Mouse (Mus musculus) telencephalon, adult 2 months (tissue): ENCODE data around the gene Gm20388.

Experiments
- DNase-seq: peaks from one replicate; pipeline ENCODE4 v3.0.0-alpha.2; 2011; ENCODE audit warnings: low read depth, low spot score

The Gm20388 gene

GRCm38 (mm10) chr8:124192976-124193375 lies 4282.3 kb downstream of the Gm20388 start:
- DNase-seq, result no peak

DNA sequence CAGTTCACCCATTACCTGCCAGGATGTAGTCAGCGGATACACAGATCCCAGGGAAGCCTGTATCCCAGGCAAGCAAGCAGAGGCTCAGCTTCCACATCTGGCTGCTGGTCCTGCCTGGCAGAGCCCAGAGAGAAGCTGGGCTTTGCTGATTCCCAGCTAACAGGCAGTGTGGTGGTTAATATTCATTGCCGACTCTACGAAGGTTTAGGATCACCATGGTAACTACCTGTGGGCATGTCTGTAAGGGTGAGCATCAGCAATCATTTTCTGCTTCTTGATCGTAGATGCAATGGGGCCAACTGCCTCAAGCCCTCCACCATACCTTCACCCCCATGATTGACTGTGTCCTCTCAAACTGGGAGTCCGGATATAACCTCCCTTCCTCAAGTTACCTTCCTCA lies 4283.4 kb downstream of the Gm20388 start:
- DNase-seq, result no peak

GRCm38 (mm10) chr8:124196195-124196594 lies 4285.6 kb downstream of the Gm20388 start:
- no peak for DNase-seq

DNA sequence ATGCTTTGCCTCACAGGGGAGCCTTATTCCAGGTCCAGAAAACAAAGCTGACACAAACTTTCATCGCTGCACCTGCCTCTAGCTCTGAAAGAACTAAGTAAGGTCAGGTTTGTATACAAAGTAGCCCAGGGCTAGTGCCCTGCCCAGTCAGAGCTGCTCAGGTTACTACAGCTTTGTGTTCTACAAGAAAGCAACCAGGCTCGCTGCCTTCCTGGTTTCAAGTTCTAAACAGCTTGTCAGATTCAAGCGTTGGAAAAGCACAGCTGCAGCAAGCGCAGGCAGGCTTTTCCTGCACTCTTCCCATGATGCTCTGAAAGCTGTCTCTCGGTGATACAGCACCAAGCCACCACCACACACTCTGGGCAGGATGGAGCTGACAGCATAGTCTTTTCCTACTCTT lies 4286.2 kb downstream of the Gm20388 start:
- DNase-seq, result no peak

GRCm38 (mm10) chr8:124198230-124198629 lies 4287.6 kb downstream of the Gm20388 start:
- DNase-seq, result no peak

DNA sequence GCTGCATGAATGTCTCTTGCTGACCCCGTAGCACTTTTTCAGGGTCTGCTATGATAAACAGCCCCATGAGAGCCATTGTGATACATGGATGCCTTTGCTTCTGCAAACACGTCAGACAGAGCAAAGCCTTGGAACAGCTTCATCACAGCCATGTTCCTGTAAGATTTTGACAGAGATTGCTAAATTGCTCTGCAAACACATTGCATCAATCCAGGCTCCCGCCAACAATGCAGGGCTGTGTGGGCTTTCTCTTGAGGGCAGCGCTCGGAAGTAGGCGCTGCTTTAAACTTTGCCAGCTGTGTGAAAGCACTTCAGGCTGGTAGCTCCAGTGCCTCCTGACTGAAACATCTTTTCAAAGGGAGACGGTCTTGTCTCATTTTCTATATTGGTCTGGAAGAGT lies 4289.8 kb downstream of the Gm20388 start:
- DNase-seq, result no peak

GRCm38 (mm10) chr8:124201706-124202105 lies 4291.1 kb downstream of the Gm20388 start:
- DNase-seq, result no peak

DNA sequence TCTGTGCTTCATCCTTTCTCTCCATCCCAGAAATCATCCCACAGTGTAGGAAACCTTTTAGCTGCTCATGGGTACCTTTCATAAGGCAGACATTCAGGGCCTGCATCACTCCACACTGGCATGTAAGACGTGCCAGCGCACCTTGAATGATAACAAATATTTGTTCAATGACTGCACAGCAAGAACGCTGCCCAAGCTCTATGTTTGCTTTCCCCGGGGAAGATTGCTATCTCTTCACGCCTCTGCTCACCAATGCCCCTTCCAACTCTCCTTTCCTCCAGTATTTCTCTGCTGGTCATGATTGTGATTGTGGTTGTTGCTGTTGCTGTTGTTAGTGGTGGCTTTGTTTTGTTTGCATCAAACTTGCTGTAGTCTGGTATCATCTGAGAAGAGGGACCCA lies 4292.3 kb downstream of the Gm20388 start:
- DNase-seq, result no peak

- no peak for DNase-seq
These were observed 4293.5 kb downstream of the Gm20388 start for GRCm38 (mm10) chr8:124204001-124204601.

- DNase-seq, result no peak
These were observed 4301.5 kb downstream of the Gm20388 start for GRCm38 (mm10) chr8:124212148-124212547.

GRCm38 (mm10) chr8:124216951-124217350 lies 4306.3 kb downstream of the Gm20388 start:
- DNase-seq, result no peak

- no peak for DNase-seq
These were observed 4319.2 kb downstream of the Gm20388 start for GRCm38 (mm10) chr8:124229883-124230282.

DNA sequence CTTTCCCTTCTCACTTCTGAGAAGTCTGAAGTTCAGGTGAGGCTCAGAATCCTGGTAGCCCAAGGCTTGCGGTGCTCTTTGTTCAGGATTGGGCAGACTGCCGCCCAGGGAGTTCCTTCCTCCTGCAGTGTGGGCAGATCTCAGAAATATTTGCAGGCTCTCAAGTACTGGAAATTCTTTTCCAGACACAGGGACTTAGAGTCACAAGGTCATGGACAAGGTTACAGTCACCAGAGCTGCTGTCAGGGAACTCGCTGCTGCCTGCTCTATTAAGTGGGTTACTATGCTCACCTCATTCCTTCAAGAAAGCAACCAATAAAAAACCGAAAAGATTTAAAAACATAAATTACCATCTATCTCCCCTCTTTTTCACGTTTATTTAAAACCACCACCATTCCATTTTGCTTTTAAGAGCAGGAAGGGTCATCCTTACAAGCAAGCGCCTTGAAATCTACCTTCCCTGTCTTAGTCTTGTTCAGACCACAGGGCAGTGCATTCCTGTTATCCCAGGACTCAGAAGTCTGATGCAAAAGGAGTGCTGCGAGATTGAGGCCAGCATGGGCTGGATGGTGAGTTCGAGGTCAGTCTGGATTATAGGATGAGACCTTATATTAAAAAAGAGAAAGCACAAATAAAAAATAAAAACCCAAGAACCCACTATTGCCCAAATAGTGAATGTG lies 4320.0 kb downstream of the Gm20388 start:
- no peak for DNase-seq

DNA sequence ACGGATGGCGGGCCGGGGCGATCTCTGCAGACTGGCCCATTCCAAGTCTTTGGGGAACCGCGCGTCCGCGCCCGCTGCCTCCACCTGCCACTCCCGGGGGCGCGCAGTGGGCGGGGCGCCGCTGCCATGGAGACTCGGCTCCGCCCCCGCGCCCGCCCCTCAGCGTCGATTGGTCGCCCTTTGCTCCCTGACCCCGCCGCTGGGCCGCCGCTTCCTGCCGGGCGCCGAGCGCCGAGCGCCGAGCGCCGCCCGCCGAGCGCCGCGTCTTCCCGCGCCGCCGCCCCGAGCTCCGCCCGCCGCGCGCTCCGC lies 4320.5 kb downstream of the Gm20388 start, which contains the start of gene Galnt2:
Galnt2 (plus strand) TSS at position 216 of the 309 bp plus-strand sequence.
- DNase-seq, result peak; percentile 69

GRCm38 (mm10) chr8:124231485-124232279 lies 4321.0 kb downstream of the Gm20388 start:
- DNase-seq, result no peak

GRCm38 (mm10) chr8:124232280-124232600 lies 4321.6 kb downstream of the Gm20388 start:
- no peak for DNase-seq

DNA sequence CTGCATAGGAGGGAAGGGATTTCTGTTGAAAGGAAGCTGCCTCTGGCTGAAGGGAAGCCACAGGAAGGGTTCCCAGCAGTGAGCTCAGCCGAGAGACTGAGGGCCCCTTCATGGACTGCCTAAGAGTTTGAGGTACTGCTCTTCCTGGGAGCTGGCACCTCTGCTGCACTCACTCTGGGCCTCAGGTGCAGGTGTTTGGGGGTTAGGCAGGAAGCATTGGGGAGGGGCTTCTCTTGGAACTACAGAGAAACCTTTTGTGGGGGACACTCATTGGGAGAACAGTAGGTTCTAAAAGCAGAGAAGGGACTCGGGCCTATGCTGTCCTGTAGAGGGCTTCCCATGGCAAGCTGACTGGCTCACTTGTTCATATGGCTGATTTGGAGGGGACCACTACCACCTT lies 4323.9 kb downstream of the Gm20388 start:
- no peak for DNase-seq

- no peak for DNase-seq
These were observed 4324.9 kb downstream of the Gm20388 start for GRCm38 (mm10) chr8:124235536-124235935.

DNA sequence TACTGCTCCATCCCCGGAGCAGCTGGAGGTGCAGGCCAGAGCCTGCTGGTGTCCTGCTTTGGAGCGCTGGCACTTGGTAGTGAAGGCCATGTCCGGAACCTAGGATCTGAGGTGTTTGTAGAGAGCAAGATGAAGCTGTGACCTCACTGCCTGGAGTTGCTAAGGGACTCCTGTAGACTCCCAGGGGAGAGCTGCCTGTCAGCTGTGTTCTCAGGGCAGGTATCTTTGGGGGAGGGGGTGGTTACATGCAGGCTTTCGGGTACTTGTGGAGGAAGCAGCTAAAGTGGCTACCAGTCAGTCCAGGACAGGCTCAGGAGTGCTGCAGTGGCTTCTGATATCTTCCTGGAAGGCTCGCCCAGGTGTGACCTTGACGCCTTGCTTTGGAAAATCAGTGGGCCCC lies 4328.7 kb downstream of the Gm20388 start:
- DNase-seq, result no peak

GRCm38 (mm10) chr8:124240932-124241331 lies 4330.3 kb downstream of the Gm20388 start:
- no peak for DNase-seq

DNA sequence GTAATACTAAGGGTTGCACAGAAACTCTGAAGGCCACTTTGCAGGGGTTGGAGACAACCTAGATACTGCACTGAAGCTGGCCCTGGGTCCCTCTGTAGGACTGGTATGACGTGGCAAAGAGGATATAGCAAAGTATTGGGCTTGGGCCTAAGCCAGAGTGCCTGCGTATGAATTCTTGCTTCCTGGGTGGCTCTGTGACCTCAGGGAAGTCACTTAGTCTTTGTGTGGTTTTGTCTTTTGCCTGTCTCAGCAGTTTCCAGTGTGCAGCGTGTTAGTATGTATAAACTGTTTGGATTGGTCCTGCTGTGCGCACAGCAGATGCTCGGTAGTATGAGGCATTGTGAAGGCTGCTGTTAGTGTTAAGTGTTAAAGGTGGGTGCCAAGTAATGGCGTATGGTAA lies 4331.6 kb downstream of the Gm20388 start:
- no peak for DNase-seq

GRCm38 (mm10) chr8:124242913-124243312 lies 4332.3 kb downstream of the Gm20388 start:
- no peak for DNase-seq

DNA sequence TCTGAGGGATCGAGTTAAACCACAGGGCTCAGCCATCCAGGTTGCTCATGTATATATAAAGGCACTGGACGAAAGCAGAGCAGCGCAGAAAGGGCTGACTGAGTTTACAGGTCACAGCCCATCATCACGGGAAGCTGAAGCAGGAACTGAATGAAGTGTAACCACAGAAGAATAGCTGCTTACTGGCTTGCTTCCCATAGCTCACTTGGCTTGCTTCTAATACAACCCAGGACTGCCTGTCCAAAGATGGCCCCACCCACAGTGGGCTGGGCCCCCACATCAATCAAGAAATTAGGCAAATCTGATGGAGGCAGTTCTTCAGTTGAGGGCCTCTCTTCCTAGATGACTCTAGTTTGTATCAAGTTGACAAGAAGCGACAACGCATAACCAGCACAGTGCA lies 4336.9 kb downstream of the Gm20388 start:
- DNase-seq, result no peak
